Mouse (Mus musculus) frontal cortex, postnatal 25 days (tissue): ENCODE data around the gene Lin37.

Source experiments
- DNase-seq, 2 experiments: peaks; one replicate each; pipeline ENCODE4 v3.0.0; 2022; ENCODE audit warnings: low spot score in 2 of 2

The Lin37 gene

GRCm38 (mm10) chr7:30559443-30559954 lies at the start of gene Lin37:
TSS of gene Lin37 (minus strand) at chr7:30559838.
- peak; percentile 88 to 96 for DNase-seq

GRCm38 (mm10) chr7:30608476-30608875 lies 48.8 kb upstream of the Lin37 start:
- DNase-seq, result no peak

GRCm38 (mm10) chr7:30607706-30608309 lies 48.2 kb upstream of the Lin37 start:
- DNase-seq, result peak in 1 of 2 experiments; percentile 21

- DNase-seq, result no peak
These were observed 45.3 kb upstream of the Lin37 start for GRCm38 (mm10) chr7:30604944-30605343.

- no peak for DNase-seq
These were observed 44.8 kb upstream of the Lin37 start for GRCm38 (mm10) chr7:30604424-30604823.

- DNase-seq, result no peak
These were observed 42.9 kb upstream of the Lin37 start for GRCm38 (mm10) chr7:30602583-30602982.

GRCm38 (mm10) chr7:30600651-30601050 lies 41.0 kb upstream of the Lin37 start:
- DNase-seq, result no peak

GRCm38 (mm10) chr7:30599933-30600353 lies 40.3 kb upstream of the Lin37 start:
- peak; percentile 74 to 82 for DNase-seq

- no peak for DNase-seq
These were observed 39.1 kb upstream of the Lin37 start, which contains the start of gene Zbtb32 for GRCm38 (mm10) chr7:30598786-30599185. TSS of gene Zbtb32 (minus strand) at chr7:30598909.

- no peak for DNase-seq
These were observed 37.2 kb upstream of the Lin37 start for GRCm38 (mm10) chr7:30596811-30597210.

- DNase-seq, result no peak
These were observed 36.5 kb upstream of the Lin37 start for GRCm38 (mm10) chr7:30596093-30596492.

- no peak for DNase-seq
These were observed 34.9 kb upstream of the Lin37 start for GRCm38 (mm10) chr7:30594510-30595024.

GRCm38 (mm10) chr7:30593579-30594509 lies 34.2 kb upstream of the Lin37 start:
- no peak for DNase-seq

GRCm38 (mm10) chr7:30592772-30593423 lies 33.3 kb upstream of the Lin37 start:
- no peak for DNase-seq

GRCm38 (mm10) chr7:30591605-30591951 lies 31.9 kb upstream of the Lin37 start:
- DNase-seq, result no peak

GRCm38 (mm10) chr7:30590927-30591604 lies 31.4 kb upstream of the Lin37 start:
- DNase-seq, result no peak

GRCm38 (mm10) chr7:30589435-30590301 lies 30.0 kb upstream of the Lin37 start:
- peak; percentile 71 to 72 for DNase-seq

- peak; percentile 89 to 90 for DNase-seq
These were observed 29.2 kb upstream of the Lin37 start, which contains the start of gene Kmt2b for GRCm38 (mm10) chr7:30588676-30589434. TSS of gene Kmt2b (minus strand) at chr7:30588726.

- DNase-seq, result peak; percentile 20 to 48
These were observed 28.4 kb upstream of the Lin37 start for GRCm38 (mm10) chr7:30587842-30588667.
